Comparison of ENCODE assay signal across 18 mouse cellular contexts in the genomic region with DNA sequence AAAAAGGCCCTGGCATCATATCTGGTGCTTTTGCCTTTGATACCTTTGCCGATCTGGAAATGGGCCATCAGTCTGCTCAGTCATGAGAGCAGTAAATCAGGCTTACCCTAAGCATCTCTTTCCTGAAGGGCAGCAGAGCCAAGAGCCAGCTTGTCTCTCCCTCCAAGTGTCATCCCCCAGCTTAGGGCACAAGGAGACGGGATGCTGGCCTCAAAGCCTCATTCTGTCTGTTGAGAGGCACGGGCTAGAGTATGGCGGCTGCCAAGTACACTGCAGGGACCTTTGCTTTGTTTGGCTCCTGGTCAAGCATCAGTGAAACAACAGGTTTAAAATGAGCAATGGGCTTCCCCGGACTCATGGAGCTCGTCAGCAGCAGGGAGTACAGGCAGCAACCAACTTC. TPM values are rescaled to one million over a fixed set of nuclear protein-coding genes. Genes with fewer than 3 reads are reported as not detected.
DNase-seq lines count a peak whose midpoint lies in the region; ATAC-seq and TF ChIP-seq lines count a peak whose summit lies in the region.
"Had no signal": no experiment of that assay in that cellular context is flagged by ENCODE, and none has a peak within 500 bp of the region (broad histone marks: within the 10 kb centered on the region; RNA-seq: fewer than 3 reads in every experiment).

No protein-coding gene starts in this region.

- H3K9ac ChIP-seq in embryonic facial prominence, embryonic 14.5 days (ENCODE audit: low read depth, low read length): no peak overlapping the region
- H3K9ac ChIP-seq in limb, embryonic 13.5 days: no peak overlapping the region
- no peak overlapping the region for H3K9ac ChIP-seq in hindbrain, embryonic 11.5 days (ENCODE audit: low read depth, low read length)
- H3K9ac ChIP-seq in midbrain, embryonic 16.5 days (ENCODE audit: low read depth, low read length): no peak overlapping the region
- H3K9ac ChIP-seq: embryonic facial prominence, embryonic 13.5 days; liver, postnatal 0 days had no signal

- H3K4me3 ChIP-seq in embryonic facial prominence, embryonic 14.5 days (ENCODE audit: low read depth, low read length): no peak overlapping the region
- no peak overlapping the region for H3K4me3 ChIP-seq in embryonic facial prominence, embryonic 10.5 days
- H3K4me3 ChIP-seq in limb, embryonic 13.5 days: no peak overlapping the region
- no peak overlapping the region for H3K4me3 ChIP-seq in limb, embryonic 10.5 days
- no peak overlapping the region for H3K4me3 ChIP-seq in hindbrain, embryonic 11.5 days (ENCODE audit: low read depth, low read length)
- H3K4me3 ChIP-seq in midbrain, embryonic 16.5 days (ENCODE audit: low read depth, low read length): no peak overlapping the region
- H3K4me3 ChIP-seq in gastrocnemius, adult 2 months: no peak overlapping the region
- H3K4me3 ChIP-seq: embryonic facial prominence, embryonic 13.5 days had no signal

- H3K4me2 ChIP-seq in embryonic facial prominence, embryonic 14.5 days (ENCODE audit: low read depth, low read length): no peak overlapping the region
- no peak overlapping the region for H3K4me2 ChIP-seq in limb, embryonic 13.5 days (replicated peaks)
- no peak overlapping the region for H3K4me2 ChIP-seq in hindbrain, embryonic 11.5 days (replicated peaks; ENCODE audit: low read depth, low read length)
- no peak overlapping the region; the same call in 1 of the 2 replicates for H3K4me2 ChIP-seq in midbrain, embryonic 16.5 days (ENCODE audit: low read length)
- H3K4me2 ChIP-seq: embryonic facial prominence, embryonic 13.5 days had no signal

- no peaks in the 10 kb centered on the region for H3K36me3 ChIP-seq in embryonic facial prominence, embryonic 14.5 days (ENCODE audit: control insufficient read depth, insufficient read depth, low read length)
- H3K36me3 ChIP-seq in embryonic facial prominence, embryonic 10.5 days (replicated peaks): no peaks in the 10 kb centered on the region
- no peaks in the 10 kb centered on the region for H3K36me3 ChIP-seq in limb, embryonic 13.5 days
- no peaks in the 10 kb centered on the region for H3K36me3 ChIP-seq in limb, embryonic 10.5 days
- H3K36me3 ChIP-seq in hindbrain, embryonic 11.5 days (ENCODE audit: control insufficient read depth, insufficient read depth, low read length): no peaks in the 10 kb centered on the region
- H3K36me3 ChIP-seq in midbrain, embryonic 16.5 days (ENCODE audit: control insufficient read depth, insufficient read depth, low read length): no peaks in the 10 kb centered on the region
- H3K36me3 ChIP-seq: embryonic facial prominence, embryonic 13.5 days had no signal

- no peaks in the 10 kb centered on the region for H3K4me1 ChIP-seq in embryonic facial prominence, embryonic 14.5 days (ENCODE audit: control insufficient read depth, insufficient read depth, low read length)
- peaks cover 9% of the 10 kb centered on the region for H3K4me1 ChIP-seq in embryonic facial prominence, embryonic 10.5 days
- H3K4me1 ChIP-seq in limb, embryonic 13.5 days: no peaks in the 10 kb centered on the region
- peaks cover 9% of the 10 kb centered on the region; the same call in 1 of the 2 replicates for H3K4me1 ChIP-seq in limb, embryonic 10.5 days
- H3K4me1 ChIP-seq in hindbrain, embryonic 11.5 days (replicated peaks; ENCODE audit: control insufficient read depth, insufficient read depth, low read length): no peaks in the 10 kb centered on the region
- no peaks in the 10 kb centered on the region for H3K4me1 ChIP-seq in midbrain, embryonic 16.5 days (ENCODE audit: control insufficient read depth, insufficient read depth, low read length)
- H3K4me1 ChIP-seq: embryonic facial prominence, embryonic 13.5 days had no signal

- DNase-seq in embryonic facial prominence, embryonic 14.5 days (ENCODE audit: low spot score): peak; percentile 12
- no peak for DNase-seq in embryonic facial prominence, embryonic 10.5 days (ENCODE audit: low spot score)
- no peak for DNase-seq in limb, embryonic 10.5 days (ENCODE audit: low spot score)
- DNase-seq in hindbrain, embryonic 11.5 days (ENCODE audit: low spot score): no peak
- no peak for DNase-seq in frontal cortex, postnatal 36 days (ENCODE audit: low spot score in 2 of 2)
- DNase-seq in gastrocnemius, adult 2 months: no peak
- DNase-seq: heart, adult 11 months; heart, postnatal 10 days; kidney, adult 2 months; kidney, postnatal 4 days; layer of hippocampus, postnatal 36 days; liver, postnatal 0 days; lung, postnatal 36 days; right cerebral cortex, postnatal 14 days; thymus, adult 2 months had no signal

- TF ChIP-seq CTCF in gastrocnemius, adult 2 months (IDR thresholded peaks at IDR 0.05): no peak

- no peak overlapping the region for H3K27ac ChIP-seq in embryonic facial prominence, embryonic 14.5 days (replicated peaks; ENCODE audit: low read depth, low read length)
- H3K27ac ChIP-seq in embryonic facial prominence, embryonic 10.5 days (replicated peaks): no peak overlapping the region
- no peak overlapping the region for H3K27ac ChIP-seq in limb, embryonic 13.5 days
- no peak overlapping the region for H3K27ac ChIP-seq in limb, embryonic 10.5 days
- no peak overlapping the region for H3K27ac ChIP-seq in hindbrain, embryonic 11.5 days (ENCODE audit: low read depth, low read length)
- H3K27ac ChIP-seq in midbrain, embryonic 16.5 days (ENCODE audit: low read length): no peak overlapping the region
- no peak overlapping the region for H3K27ac ChIP-seq in gastrocnemius, adult 2 months
- H3K27ac ChIP-seq: embryonic facial prominence, embryonic 13.5 days had no signal

- H3K27me3 ChIP-seq in embryonic facial prominence, embryonic 14.5 days (replicated peaks; ENCODE audit: control insufficient read depth, insufficient read depth, low read length): no peaks in the 10 kb centered on the region
- H3K27me3 ChIP-seq in embryonic facial prominence, embryonic 10.5 days (replicated peaks; ENCODE audit: low read depth, poor library complexity, severe bottlenecking): no peaks in the 10 kb centered on the region
- H3K27me3 ChIP-seq in limb, embryonic 13.5 days: no peaks in the 10 kb centered on the region
- H3K27me3 ChIP-seq in limb, embryonic 10.5 days (ENCODE audit: low read depth, poor library complexity, severe bottlenecking): no peaks in the 10 kb centered on the region
- H3K27me3 ChIP-seq in hindbrain, embryonic 11.5 days (ENCODE audit: control insufficient read depth, insufficient read depth, low read length): no peaks in the 10 kb centered on the region
- no peaks in the 10 kb centered on the region for H3K27me3 ChIP-seq in midbrain, embryonic 16.5 days (ENCODE audit: control insufficient read depth, insufficient read depth, low read depth, low read length)
- H3K27me3 ChIP-seq: embryonic facial prominence, embryonic 13.5 days had no signal

- peak; percentile 33; the same call in 1 of the 2 replicates for ATAC-seq in embryonic facial prominence, embryonic 14.5 days (ENCODE audit: low read depth)
- ATAC-seq in limb, embryonic 13.5 days (ENCODE audit: low FRiP score, low read depth): peak; percentile 36; the same call in 1 of the 2 replicates
- ATAC-seq in hindbrain, embryonic 11.5 days (ENCODE audit: low FRiP score): 0 out of 2 replicates have a peak, but pooled peaks have one; percentile 7
- ATAC-seq in midbrain, embryonic 16.5 days: peak; percentile 72
- ATAC-seq: liver, postnatal 0 days had no signal

- WGBS in embryonic facial prominence, embryonic 14.5 days: 56% methylated on average over 6 of the region's 6 CpGs
- WGBS in embryonic facial prominence, embryonic 10.5 days: 66% methylated on average over 6 of the region's 6 CpGs
- 68% methylated on average over 6 of the region's 6 CpGs for WGBS in limb, embryonic 13.5 days
- WGBS in limb, embryonic 10.5 days: 75% methylated on average over 6 of the region's 6 CpGs
- 54% methylated on average over 6 of the region's 6 CpGs for WGBS in hindbrain, embryonic 11.5 days
- 42% methylated on average over 6 of the region's 6 CpGs for WGBS in midbrain, embryonic 16.5 days

- intact Hi-C loops in gastrocnemius, adult 2 months (cut with DNase I): no loop called here

- no peaks in the 10 kb centered on the region for H3K9me3 ChIP-seq in embryonic facial prominence, embryonic 14.5 days (ENCODE audit: control insufficient read depth, low read length)
- no peaks in the 10 kb centered on the region for H3K9me3 ChIP-seq in embryonic facial prominence, embryonic 10.5 days
- H3K9me3 ChIP-seq in limb, embryonic 13.5 days: no peaks in the 10 kb centered on the region
- no peaks in the 10 kb centered on the region for H3K9me3 ChIP-seq in limb, embryonic 10.5 days (replicated peaks)
- H3K9me3 ChIP-seq in hindbrain, embryonic 11.5 days (ENCODE audit: control insufficient read depth, low read length): no peaks in the 10 kb centered on the region
- no peaks in the 10 kb centered on the region for H3K9me3 ChIP-seq in midbrain, embryonic 16.5 days (replicated peaks; ENCODE audit: control insufficient read depth, low read length, poor library complexity, severe bottlenecking)
- H3K9me3 ChIP-seq: embryonic facial prominence, embryonic 13.5 days had no signal

RNA-seq across cellular contexts. Expression of a gene that starts 41.6 kb away (rescaled TPM):
- 19.7 and 20.3 TPM in 2 replicates for polyA plus RNA-seq in embryonic facial prominence, embryonic 14.5 days (2014; fragmentation: Nextera tagmentation; extraction: Ambion mirVana)
- polyA plus RNA-seq in embryonic facial prominence, embryonic 10.5 days (2016; fragmentation: Nextera tagmentation; extraction: Ambion mirVana): 5.3 and 6.1 TPM in 2 replicates
- polyA plus RNA-seq in limb, embryonic 13.5 days (2015; fragmentation: Nextera tagmentation; extraction: Ambion mirVana): 11.6 and 13.2 TPM in 2 replicates
- 3.0 and 3.4 TPM in 2 replicates for polyA plus RNA-seq in limb, embryonic 10.5 days (2016; fragmentation: Nextera tagmentation; extraction: Ambion mirVana)
- 19.9 and 25.6 TPM in 2 replicates for polyA plus RNA-seq in hindbrain, embryonic 11.5 days (2014; fragmentation: Nextera tagmentation; extraction: Ambion mirVana)
- polyA plus RNA-seq in midbrain, embryonic 16.5 days (2015; fragmentation: Nextera tagmentation; extraction: Ambion mirVana): 18.9 and 29.6 TPM in 2 replicates
- 1 to 10 TPM in 1 of 2 experiments, under 1 TPM in 1; 0.94 to 2.6 TPM for total RNA-seq in gastrocnemius, adult 2 months (2021)

Comparison
In these comparisons a context has a peak if more than half of its experiments do, and no peak if none do; other contexts are left out.
1. ATAC-seq: peak in every context shown above with its lines; median percentile 72 in midbrain, embryonic 16.5 days; 36 in limb, embryonic 13.5 days; 33 in embryonic facial prominence, embryonic 14.5 days; 7 in hindbrain, embryonic 11.5 days.